Mouse (Mus musculus): ENCODE measurements at regions not wholly inside any gene's neighbourhood (a gene's known extent, or its start where the extent isn't known, plus 50 kb on each side); places are given as distances from the start of the nearest gene placed in this dataset.
"Not testable (repeated sequence)": the region's sequence is repeated elsewhere in the genome, so short reads cannot be mapped to it uniquely, and the experiment has no call there.

DNA sequence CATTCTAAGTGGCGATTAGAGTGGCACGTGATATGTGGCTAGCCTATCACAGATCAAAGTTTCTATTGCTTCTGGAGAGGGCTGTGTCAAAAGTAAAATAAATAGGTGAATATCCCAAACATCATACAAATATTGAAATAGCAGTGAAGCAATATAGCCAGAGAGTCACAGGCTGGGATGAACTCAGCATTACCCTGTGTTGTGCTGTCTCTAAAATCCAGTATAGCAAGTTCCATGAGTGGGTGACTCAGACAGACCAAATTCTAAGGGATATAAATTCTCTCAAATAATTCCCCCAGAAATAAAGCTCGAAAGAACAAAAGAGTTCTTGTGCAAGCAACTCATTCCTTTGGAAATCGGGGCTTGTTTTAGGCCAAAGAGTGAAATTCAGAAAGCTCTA is 943.2 kb downstream of the Diaph3 start:
- no peak for DNase-seq (ENCODE audit: extremely low spot score)

DNA sequence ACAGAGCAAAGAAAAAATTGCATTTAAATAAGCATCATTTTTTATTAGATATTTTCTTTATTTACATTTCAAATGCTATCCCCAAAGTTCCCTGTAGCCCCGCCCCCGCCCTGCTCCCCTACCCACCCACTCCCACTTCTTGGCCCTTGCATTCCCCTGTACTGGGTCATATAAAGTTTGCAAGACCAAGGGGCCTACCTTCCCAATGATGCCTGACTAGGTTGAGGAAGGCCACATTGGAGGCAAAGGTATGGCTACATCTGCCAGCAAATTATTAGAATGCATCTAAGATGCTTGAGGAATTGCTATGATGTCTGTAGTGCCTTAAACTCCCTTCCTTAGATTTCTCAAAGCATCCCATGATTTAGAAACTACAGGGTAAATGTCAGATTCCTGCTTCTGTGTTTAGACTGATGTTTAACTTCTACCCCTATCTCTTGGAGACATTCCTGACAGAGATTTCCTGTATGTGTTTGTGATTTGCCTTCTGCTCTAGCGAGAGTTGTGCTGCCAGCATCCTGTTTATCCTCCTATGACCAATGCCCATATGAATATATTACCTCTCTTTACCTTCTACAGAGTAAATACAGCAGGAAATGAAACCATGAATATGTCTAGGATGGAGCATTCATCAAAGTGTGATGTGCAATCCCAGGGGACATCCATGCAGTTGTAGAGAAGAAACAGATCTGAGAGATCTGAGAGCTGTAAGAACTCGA is 956.2 kb downstream of the Diaph3 start:
- no peak for DNase-seq (ENCODE audit: extremely low spot score)

DNA sequence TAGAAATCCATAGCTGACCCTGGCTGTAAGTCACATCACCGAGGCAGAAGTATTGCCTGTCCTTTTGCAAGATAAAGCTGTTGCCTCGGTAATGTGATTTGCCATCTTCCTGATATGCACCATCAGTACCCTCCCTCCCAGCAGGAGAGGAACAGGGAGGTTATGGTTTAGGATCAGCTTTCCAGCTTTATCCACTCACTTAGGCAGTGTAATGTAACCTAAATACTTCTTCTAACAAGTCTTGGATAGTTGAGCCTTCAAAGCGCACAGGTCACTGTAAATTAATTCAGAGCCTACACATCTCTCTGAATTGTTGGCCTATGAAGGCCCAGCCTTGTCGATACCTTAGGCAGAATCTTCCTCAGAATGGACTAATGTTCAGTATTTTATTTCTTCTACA is 962.5 kb downstream of the Diaph3 start:
- DNase-seq (ENCODE audit: extremely low spot score), result no peak

GRCm38 (mm10) chr14:86171118-86171517 is 969.9 kb downstream of the Diaph3 start:
- DNase-seq (ENCODE audit: extremely low spot score), result no peak

DNA sequence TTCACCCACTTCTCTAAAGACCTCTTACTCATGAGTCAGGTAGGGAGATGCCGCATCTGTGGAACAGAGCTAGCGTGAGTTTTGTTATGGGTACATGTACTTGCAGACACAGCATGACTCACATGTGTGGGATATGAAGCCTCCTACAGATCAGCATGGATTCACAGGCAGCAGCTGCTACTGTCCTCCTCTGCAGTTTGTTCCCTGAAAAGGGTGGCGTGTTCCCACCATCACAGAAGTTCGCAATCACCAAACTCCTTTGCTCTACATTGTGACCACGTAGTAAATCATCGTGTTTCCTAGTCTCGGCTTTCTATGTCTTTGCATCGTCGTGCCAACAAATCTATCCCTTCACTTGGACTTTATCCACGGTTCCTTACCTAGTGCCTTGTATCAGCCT is 981.9 kb downstream of the Diaph3 start:
- no peak for DNase-seq (ENCODE audit: extremely low spot score)

DNA sequence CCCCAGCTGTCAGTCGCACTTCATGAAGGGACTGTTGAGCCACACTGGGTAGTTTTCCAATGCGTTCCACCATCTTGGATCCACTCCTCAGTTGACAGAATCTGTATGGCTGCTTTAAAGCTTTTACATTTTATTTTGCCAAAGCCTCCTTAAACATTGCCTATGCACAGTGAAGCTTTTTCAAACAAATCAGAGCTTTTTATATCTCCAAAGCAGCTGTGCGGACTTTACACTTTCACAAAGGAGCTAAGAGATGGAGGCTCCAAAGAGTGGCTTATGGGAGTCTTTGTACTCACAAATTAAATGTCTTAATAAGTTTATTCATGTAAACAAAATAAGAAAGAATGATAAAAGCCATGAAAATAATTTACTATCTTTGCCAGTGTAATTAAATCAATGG is 986.3 kb downstream of the Diaph3 start:
- no peak for DNase-seq (ENCODE audit: extremely low spot score)

DNA sequence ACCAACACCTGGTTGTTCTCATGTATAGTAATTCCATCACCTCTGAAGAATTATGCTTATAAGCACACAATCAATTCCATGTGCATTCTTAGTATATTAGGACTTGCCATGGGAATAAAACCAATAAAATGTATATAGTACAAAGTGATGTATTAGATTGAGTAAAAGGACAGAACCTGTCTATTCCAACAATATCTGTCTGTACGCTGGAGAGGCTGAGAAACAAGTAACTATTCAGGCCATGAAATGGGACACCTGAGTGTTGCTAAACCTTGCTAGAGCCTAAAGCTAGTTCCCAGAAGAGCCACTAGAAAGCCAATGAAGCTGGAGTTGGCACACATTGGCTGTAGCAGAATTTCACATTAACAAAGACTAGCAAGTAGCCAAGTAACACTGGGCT is 989.8 kb downstream of the Diaph3 start:
- no peak for DNase-seq (ENCODE audit: extremely low spot score)

GRCm38 (mm10) chr14:86150329-86150866 is 990.6 kb downstream of the Diaph3 start:
- DNase-seq (ENCODE audit: extremely low spot score), result no peak

DNA sequence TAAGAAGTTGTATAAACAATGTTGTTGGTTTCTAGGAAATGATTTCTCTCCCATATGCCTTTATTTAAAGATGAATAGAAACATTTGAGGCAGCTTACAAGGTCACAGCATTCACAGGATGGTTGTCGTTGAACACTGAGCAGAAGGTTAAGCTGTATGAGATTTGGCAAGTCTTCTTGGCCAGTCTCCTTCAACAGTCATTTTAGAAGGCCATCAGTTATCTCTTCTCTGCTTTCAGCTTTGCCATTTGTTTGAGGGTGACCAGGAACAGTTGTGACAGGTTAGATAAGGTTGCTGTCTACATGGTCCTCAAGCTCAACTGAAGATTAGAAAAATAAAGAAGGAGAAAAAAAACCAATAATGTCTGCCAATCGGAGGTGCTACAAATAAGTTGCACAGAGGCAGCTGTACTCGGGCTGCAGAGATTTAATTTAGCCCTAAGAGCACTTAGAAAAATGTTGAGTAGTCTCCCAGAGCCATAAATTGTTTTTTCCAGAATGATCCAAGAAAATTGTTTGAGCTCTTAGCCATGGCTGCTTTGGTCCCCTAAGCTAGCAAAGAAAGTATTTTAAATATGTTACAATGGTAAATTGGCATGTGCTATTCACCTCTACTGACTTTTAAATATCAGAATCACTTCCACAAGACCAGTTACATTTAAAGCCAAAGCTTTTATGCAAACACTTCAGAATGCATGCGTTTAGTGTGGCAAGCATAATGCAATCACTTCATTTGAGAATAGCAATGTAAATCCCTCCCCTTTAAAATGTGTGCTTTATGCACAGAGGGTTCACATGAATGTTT is 1025.6 kb downstream of the Diaph3 start:
- DNase-seq (ENCODE audit: extremely low spot score), result no peak

GRCm38 (mm10) chr14:86101497-86101896 is 1039.5 kb downstream of the Diaph3 start:
- DNase-seq (ENCODE audit: extremely low spot score), result no peak

- no peak for DNase-seq (ENCODE audit: extremely low spot score)
Observed at GRCm38 (mm10) chr14:86070313-86071100, 1070.5 kb downstream of the Diaph3 start.

DNA sequence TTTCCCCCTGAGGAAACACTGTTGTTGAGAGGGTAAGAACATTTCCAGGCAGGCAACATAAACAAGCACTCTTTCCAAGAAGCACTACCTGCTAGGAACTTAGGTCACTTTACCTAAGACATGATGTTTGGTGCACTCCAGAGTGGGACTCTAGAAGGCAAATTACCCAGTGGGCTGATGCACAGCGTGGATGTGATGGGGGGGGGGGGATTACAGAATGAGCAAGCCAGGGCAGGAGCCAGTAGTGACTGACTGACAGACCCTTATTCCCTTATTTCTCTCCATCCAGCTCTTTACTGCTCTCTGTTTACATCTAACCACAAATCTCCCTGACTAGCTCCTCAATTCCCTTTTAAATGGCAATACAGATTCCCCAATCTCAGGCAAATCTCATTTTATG is 1071.7 kb downstream of the Diaph3 start:
- DNase-seq (ENCODE audit: extremely low spot score), result no peak

GRCm38 (mm10) chr14:86067743-86068142 is 1073.3 kb downstream of the Diaph3 start:
- DNase-seq (ENCODE audit: extremely low spot score), result no peak

DNA sequence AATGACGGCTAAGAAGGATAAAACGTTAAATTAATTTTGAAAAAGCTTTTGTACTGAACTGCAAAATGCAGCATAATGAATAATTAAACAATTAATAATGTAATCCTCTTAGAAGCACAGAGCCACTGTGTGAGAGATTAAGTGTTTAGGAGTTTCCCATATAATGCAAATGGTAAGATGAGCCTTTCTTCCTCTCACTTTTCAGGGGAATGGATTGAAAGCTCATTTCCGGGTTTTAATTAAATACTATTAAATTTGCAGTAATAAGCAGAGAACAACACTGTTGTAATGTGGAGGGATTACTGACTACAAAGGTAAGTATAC is 1077.5 kb downstream of the Diaph3 start:
- DNase-seq (ENCODE audit: extremely low spot score), result no peak

GRCm38 (mm10) chr14:86062885-86063619 is 1078.0 kb downstream of the Diaph3 start:
- no peak for DNase-seq (ENCODE audit: extremely low spot score)

GRCm38 (mm10) chr14:86056991-86057390 is 1084.0 kb downstream of the Diaph3 start:
- no peak for DNase-seq (ENCODE audit: extremely low spot score)

DNA sequence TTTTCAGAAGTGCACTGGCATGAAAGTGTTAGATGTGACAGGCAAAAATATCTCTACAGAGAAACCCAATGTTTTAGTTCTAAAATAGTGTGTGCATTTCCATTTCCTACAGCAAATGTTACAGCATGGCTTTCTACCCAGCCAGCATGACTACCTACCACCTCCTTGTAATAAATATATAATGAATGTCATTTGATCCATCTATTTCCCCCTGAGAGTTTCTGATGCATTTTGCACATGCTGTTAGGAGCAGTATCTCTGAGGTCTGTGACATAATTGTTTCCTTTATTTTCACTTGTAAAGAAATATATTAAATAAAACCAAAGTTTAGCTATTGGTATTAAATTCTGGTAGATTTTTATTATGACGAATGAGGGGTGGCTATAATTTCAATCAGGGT is 1086.4 kb downstream of the Diaph3 start:
- DNase-seq (ENCODE audit: extremely low spot score), result no peak

- no peak for DNase-seq (ENCODE audit: extremely low spot score)
Observed at GRCm38 (mm10) chr14:86029401-86029800, 1111.6 kb downstream of the Diaph3 start.

DNA sequence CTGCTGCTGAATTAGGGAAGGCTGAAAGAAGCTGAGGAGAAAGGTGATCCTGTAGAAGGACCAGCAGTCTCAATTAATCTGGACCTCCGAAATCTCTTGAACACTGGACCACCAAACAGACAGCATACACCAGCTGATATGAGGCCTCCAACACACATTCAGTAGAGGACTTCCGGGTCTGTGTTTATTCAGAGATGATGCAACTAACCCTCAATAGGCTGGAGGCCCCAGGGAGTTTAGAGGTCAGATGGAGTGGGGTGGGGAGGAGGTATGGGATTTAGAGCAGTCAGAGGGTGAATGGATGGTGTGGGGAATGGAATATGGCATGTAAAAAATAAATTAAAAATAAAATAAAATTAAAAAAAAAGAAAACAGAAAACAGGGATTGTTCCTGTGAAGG is 1123.4 kb downstream of the Diaph3 start:
- DNase-seq (ENCODE audit: extremely low spot score), result not testable (repeated sequence)

Data from embryo, embryonic 9.5 days (tissue).